Mouse (Mus musculus) inflammation-experienced regulatory T-cells, adult 6 months (primary cell): ENCODE results near the gene Sipa1l2. TPM values are rescaled to one million over a fixed set of nuclear protein-coding genes. Genes with fewer than 3 reads are reported as not detected.

Experiments used
- polyA plus RNA-seq, 3 experiments: library from polyadenylated mRNA; unstranded; fragments of 100-300 nt; shearing (Covaris generic); gene quantifications; one replicate each; pipeline ENCODE4 v1.2.1; 2017

The Sipa1l2 gene
- polyA plus RNA-seq, 3 experiments from 2014 or later: 0.39 to 2.2 (median 2.0) TPM

Other genes with a start within 250 kb of the Sipa1l2 start
- gene Map10, start 100.0 kb upstream of the Sipa1l2 start, polyA plus RNA-seq: under 1 TPM in 2 of 3 experiments, not detected in 1; 0.16 to 0.38 TPM
- 10 to 100 TPM; 18.9 to 19.7 (median 19.5) TPM for gene Ntpcr, start 160.2 kb upstream of the Sipa1l2 start, polyA plus RNA-seq